Mouse (Mus musculus) cerebellum, adult 2 months (tissue): ENCODE data around the gene Mmp19.

Experiments
- CTCF ChIP-seq: fragments of 200-500 bp; IDR thresholded peaks from 2 replicates; pipeline ENCODE4 v1.5.1; 2011; ENCODE audit warnings: low read depth, mild to moderate bottlenecking, control low read depth, low read length, moderate library complexity, borderline replicate concordance; ENCODE audit not compliant: insufficient read depth
- POLR2A ChIP-seq: fragments of 200-500 bp; IDR thresholded peaks from 2 replicates; pipeline ENCODE4 v1.6.1; 2011; ENCODE audit warnings: low read length, control low read depth, borderline replicate concordance; ENCODE audit not compliant: insufficient read depth

GRCm38 (mm10) chr10:128802956-128803355, 12.2 kb downstream of the Mmp19 start:
- TF ChIP-seq POLR2A: no peak
- TF ChIP-seq CTCF: no peak
